Mouse (Mus musculus) frontal cortex, postnatal 14 days (tissue): ENCODE measurements around the gene Vmn1r131.
"Not testable (repeated sequence)": the region's sequence is repeated elsewhere in the genome, so short reads cannot be mapped to it uniquely, and the experiment has no call there.

Source experiments
- DNase-seq, 2 experiments: peaks; one replicate each; pipeline ENCODE4 v3.0.0; 2022; ENCODE audit warnings: low spot score in 2 of 2

Vmn1r131 gene

GRCm38 (mm10) chr7:21545990-21546389, at the start of gene Vmn1r131:
Vmn1r131 (minus strand) TSS chr7:21546090.
- not testable (repeated sequence) for DNase-seq

GRCm38 (mm10) chr7:21511480-21511879, 34.4 kb downstream of the Vmn1r131 start, which contains the start of gene Vmn1r130:
Vmn1r130 (plus strand) TSS chr7:21511780.
- not testable (repeated sequence) for DNase-seq
